Mouse (Mus musculus) neural tube, embryonic 14.5 days (tissue): ENCODE measurements around the gene Dennd1b. TPM values are rescaled to one million over a fixed set of nuclear protein-coding genes. Genes with fewer than 3 reads are reported as not detected.

ENCODE experiments used
- ATAC-seq: fragments of 200-750 bp; cut with Nextera tagmentation; 2 replicates; pipeline ENCODE4 v1.8.0; 2017; ENCODE audit warnings: low read depth, mild to moderate bottlenecking, moderate TSS enrichment, moderate library complexity
- H3K27ac ChIP-seq: fragments of 300-500 bp; sonication (generic); 2 replicates; pipeline ENCODE4 v1.5.1; 2014; ENCODE audit warnings: low read depth, mild to moderate bottlenecking, control low read depth, low read length, moderate library complexity, mixed read lengths
- H3K27me3 ChIP-seq: fragments of 300-500 bp; sonication (generic); 2 replicates; pipeline ENCODE4 v1.6.1; 2014; ENCODE audit warnings: low read length; ENCODE audit not compliant: control insufficient read depth, insufficient read depth
- H3K36me3 ChIP-seq: fragments of 300-500 bp; sonication (generic); 2 replicates; pipeline ENCODE4 v1.6.1; 2014; ENCODE audit warnings: low read length, mixed read lengths; ENCODE audit not compliant: control insufficient read depth, insufficient read depth
- H3K4me1 ChIP-seq: fragments of 300-500 bp; sonication (generic); 2 replicates; pipeline ENCODE4 v1.6.1; 2014; ENCODE audit warnings: low read length; ENCODE audit not compliant: control insufficient read depth, insufficient read depth
- H3K4me2 ChIP-seq: fragments of 300-500 bp; sonication (generic); 2 replicates; pipeline ENCODE4 v1.6.1; 2014; ENCODE audit warnings: mild to moderate bottlenecking, low read depth, low read length, control low read depth
- H3K4me3 ChIP-seq: fragments of 300-500 bp; sonication (generic); 2 replicates; pipeline ENCODE4 v1.5.1; 2014; ENCODE audit warnings: low read depth, low read length, control low read depth, mixed read lengths
- H3K9ac ChIP-seq: fragments of 300-500 bp; sonication (generic); replicated peaks from 2 replicates; pipeline ENCODE4 v1.6.1; 2014; ENCODE audit warnings: low read depth, mild to moderate bottlenecking, control low read depth, low read length, mixed read lengths
- H3K9me3 ChIP-seq: fragments of 300-500 bp; sonication (generic); 2 replicates; pipeline ENCODE4 v1.6.1; 2016; ENCODE audit warnings: low read length; ENCODE audit not compliant: control insufficient read depth
- WGBS: fragments of 180-500 bp; shearing (Covaris S2); extraction: QIAGEN DNeasy Blood & Tissue Kit; methylation state at CpG from one replicate; pipeline ENCODE4 v1.1.7; 2014; 5-methylcytosine and 5-hydroxymethylcytosine counted together
- polyA plus RNA-seq: library from polyadenylated mRNA; unstranded; fragments of >200 nt; fragmentation: Nextera tagmentation; extraction: Ambion mirVana; gene quantifications from 2 replicates; pipeline ENCODE4 v1.2.1, GENCODE M21; 2014

Gene Dennd1b
- polyA plus RNA-seq, 1 experiment from 2014 or later: 11.0 TPM

DNA sequence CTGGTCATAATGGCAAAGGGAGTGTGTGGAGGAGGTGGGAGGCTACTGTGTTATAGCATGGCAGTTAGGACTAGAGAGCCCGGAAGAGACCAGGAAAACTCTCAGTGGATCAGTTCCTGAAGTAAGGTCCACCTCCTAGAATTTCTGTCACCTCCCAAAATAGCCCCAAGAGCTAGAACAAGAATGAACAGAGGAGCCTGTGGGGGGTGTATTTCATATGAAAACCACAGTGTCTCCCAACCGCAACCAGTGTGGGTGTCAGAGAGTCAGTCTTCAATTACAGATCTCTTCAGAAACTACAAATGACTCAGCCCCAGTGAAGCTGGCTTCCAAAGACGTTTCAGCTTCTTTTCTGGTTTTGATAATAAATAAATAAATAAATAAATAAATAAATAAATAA lies 32.4 kb upstream of the Dennd1b start:
- H3K36me3 ChIP-seq: no peaks in the 10 kb centered on the region
- no peak overlapping the region for H3K9ac ChIP-seq
- no peak overlapping the region for H3K27ac ChIP-seq
- no peak overlapping the region for H3K4me2 ChIP-seq
- no peaks in the 10 kb centered on the region for H3K4me1 ChIP-seq
- H3K4me3 ChIP-seq: no peak overlapping the region
- H3K27me3 ChIP-seq: no peaks in the 10 kb centered on the region
- H3K9me3 ChIP-seq: no peaks in the 10 kb centered on the region
- 76% methylated on average over 3 of the region's 3 CpGs for WGBS
- no peak for ATAC-seq

GRCm38 (mm10) chr1:138936169-138936568 lies 27.1 kb upstream of the Dennd1b start:
- Histone ChIP-seq H3K27me3 (no peaks in the 10 kb centered on the region), H3K4me1 (no peaks in the 10 kb centered on the region), H3K4me2 (no peak overlapping the region), H3K9me3 (no peaks in the 10 kb centered on the region), H3K4me3 (no peak overlapping the region), H3K9ac (no peak overlapping the region), H3K36me3 (no peaks in the 10 kb centered on the region), H3K27ac (no peak overlapping the region)
- 82% methylated on average over 6 of the region's 6 CpGs for WGBS
- no peak for ATAC-seq

DNA sequence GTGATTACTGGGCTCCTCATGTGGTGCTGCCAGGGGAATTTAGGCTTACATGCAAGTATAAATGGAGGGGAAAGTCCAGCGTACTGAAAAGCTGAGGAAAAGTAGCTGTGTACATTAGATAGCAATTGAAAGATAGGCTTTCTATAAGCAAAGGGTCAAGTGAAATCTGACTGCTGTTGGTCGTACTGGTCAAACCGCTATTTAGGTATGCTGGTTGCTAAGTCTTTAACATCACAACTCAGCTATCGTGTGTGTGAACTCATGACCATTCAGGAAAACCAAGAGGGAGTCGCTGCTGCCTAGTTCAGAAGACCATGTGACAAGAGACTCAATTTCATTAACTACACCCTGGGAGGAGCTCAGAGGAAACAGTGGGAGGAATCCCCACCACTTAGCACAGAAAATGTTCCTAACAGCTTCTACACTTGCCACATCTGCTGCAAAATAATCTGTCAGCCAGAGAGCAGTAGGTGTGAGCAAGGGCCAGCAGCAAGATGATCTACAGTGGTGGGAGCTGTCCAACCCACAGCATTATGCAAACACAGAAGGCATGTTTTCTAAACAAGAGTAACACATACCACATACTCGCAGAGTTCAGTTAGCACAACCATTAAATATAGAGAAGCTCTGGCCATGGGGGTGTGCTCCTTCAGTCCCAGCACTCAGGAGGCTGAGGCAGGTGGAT lies 25.4 kb upstream of the Dennd1b start:
- WGBS: 87% methylated on average over 6 of the region's 6 CpGs
- Histone ChIP-seq H3K4me1 (no peaks in the 10 kb centered on the region), H3K36me3 (no peaks in the 10 kb centered on the region), H3K9ac (no peak overlapping the region), H3K27me3 (no peaks in the 10 kb centered on the region), H3K4me3 (no peak overlapping the region), H3K27ac (no peak overlapping the region), H3K4me2 (no peak overlapping the region), H3K9me3 (no peaks in the 10 kb centered on the region)
- no peak for ATAC-seq

DNA sequence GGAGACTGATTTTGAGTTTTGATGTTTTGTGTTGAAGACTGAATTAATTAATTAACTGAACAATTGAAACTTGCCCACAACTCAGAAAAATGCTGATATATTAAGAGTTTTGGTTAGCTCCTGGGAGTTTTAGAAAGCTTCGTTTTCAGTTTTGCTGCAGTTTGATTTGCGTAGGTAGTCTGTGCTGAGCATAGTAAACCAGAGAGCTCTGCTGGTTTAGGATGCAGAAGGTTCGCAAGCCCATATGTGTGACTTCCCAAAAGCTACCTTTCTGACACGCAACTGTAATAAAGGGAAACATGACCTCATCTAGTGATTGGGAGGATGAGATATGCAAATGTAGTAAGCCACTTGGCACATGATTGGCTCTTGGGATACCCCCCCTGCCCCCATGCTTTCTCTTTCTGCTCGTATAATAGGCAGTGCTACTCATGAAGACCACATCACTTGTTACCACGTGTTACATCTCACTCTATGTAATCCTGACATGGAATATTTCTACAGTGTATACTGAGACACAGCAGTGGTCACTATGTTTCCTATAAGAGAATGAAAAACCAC lies 23.6 kb upstream of the Dennd1b start:
- Histone ChIP-seq H3K36me3 (no peaks in the 10 kb centered on the region), H3K27me3 (no peaks in the 10 kb centered on the region), H3K4me2 (no peak overlapping the region), H3K27ac (no peak overlapping the region), H3K9ac (no peak overlapping the region), H3K4me1 (no peaks in the 10 kb centered on the region), H3K4me3 (no peak overlapping the region), H3K9me3 (no peaks in the 10 kb centered on the region)
- 76% methylated on average over 6 of the region's 6 CpGs for WGBS
- no peak for ATAC-seq

DNA sequence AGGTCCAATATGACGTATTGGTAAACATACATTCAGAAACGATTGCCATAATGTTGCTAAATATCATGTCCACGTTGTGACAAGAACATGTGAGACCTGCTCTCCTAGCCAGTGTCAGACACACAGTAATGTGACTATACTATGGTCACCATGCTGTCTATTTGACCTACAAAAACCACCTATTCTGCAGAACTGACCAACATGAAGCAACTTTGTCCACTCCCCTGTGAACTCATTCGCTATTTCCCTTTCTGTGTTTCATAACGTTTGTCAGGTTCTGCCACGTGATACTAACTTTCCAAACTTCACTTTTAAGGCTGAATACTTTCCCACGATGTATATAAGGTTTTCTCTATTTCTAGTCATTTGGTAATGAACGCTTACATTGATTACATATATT lies 22.8 kb upstream of the Dennd1b start:
- no peak for ATAC-seq
- H3K4me3 ChIP-seq: no peak overlapping the region
- WGBS: 94% methylated on average over 8 of the region's 8 CpGs
- H3K9me3 ChIP-seq: no peaks in the 10 kb centered on the region
- H3K36me3 ChIP-seq: no peaks in the 10 kb centered on the region
- H3K27ac ChIP-seq: no peak overlapping the region
- H3K9ac ChIP-seq: no peak overlapping the region
- H3K27me3 ChIP-seq: no peaks in the 10 kb centered on the region
- H3K4me2 ChIP-seq: no peak overlapping the region
- H3K4me1 ChIP-seq: no peaks in the 10 kb centered on the region

GRCm38 (mm10) chr1:138952173-138952572 lies 11.1 kb upstream of the Dennd1b start:
- H3K9me3 ChIP-seq: no peaks in the 10 kb centered on the region
- no peaks in the 10 kb centered on the region for H3K36me3 ChIP-seq
- no peaks in the 10 kb centered on the region for H3K27me3 ChIP-seq
- no peak overlapping the region for H3K27ac ChIP-seq
- no peak overlapping the region for H3K9ac ChIP-seq
- no peak overlapping the region for H3K4me2 ChIP-seq
- no peaks in the 10 kb centered on the region for H3K4me1 ChIP-seq
- no peak for ATAC-seq
- no peak overlapping the region for H3K4me3 ChIP-seq

DNA sequence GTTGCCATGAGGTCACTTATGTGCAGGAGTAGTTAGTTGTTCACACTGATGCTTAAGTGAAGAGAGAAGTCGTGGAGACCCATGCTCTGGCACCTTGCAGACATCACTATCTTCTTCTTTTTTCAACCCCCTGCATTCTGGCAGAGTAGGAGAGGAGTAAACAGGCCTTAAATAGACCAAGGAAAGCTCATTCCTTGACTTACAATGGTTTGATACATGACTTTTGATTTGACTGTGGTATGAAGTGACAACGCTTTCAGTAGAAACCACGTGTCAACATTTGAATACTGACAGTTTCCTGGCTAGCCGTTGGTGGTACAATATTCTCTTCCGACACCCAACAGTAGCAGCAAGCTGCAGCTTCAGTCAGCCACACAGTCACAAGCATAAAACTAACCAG lies 8.3 kb upstream of the Dennd1b start:
- Histone ChIP-seq H3K36me3 (no peaks in the 10 kb centered on the region), H3K9me3 (no peaks in the 10 kb centered on the region), H3K4me3 (no peak overlapping the region), H3K9ac (no peak overlapping the region), H3K4me1 (no peaks in the 10 kb centered on the region), H3K4me2 (no peak overlapping the region), H3K27ac (no peak overlapping the region), H3K27me3 (no peaks in the 10 kb centered on the region)
- ATAC-seq: no peak
- WGBS: 87% methylated on average over 5 of the region's 5 CpGs

GRCm38 (mm10) chr1:138955455-138955854 lies 7.8 kb upstream of the Dennd1b start:
- ATAC-seq: no peak
- 90% methylated on average over 4 of the region's 4 CpGs for WGBS
- no peak overlapping the region for H3K27ac ChIP-seq
- no peak overlapping the region for H3K9ac ChIP-seq
- no peak overlapping the region for H3K4me2 ChIP-seq
- no peak overlapping the region for H3K4me3 ChIP-seq
- H3K4me1 ChIP-seq: no peaks in the 10 kb centered on the region
- H3K27me3 ChIP-seq: no peaks in the 10 kb centered on the region
- no peaks in the 10 kb centered on the region for H3K36me3 ChIP-seq
- H3K9me3 ChIP-seq: no peaks in the 10 kb centered on the region

- Histone ChIP-seq H3K9ac (no peak overlapping the region), H3K27me3 (no peaks in the 10 kb centered on the region), H3K4me1 (no peaks in the 10 kb centered on the region), H3K27ac (no peak overlapping the region), H3K4me2 (no peak overlapping the region), H3K36me3 (no peaks in the 10 kb centered on the region), H3K4me3 (no peak overlapping the region), H3K9me3 (no peaks in the 10 kb centered on the region)
- no peak for ATAC-seq
Observed at GRCm38 (mm10) chr1:138956511-138956910, 6.7 kb upstream of the Dennd1b start.
